Mouse (Mus musculus) CH12.LX (cell line): ENCODE measurements around the gene Ostm1. TPM values are rescaled to one million over a fixed set of nuclear protein-coding genes. Genes with fewer than 3 reads are reported as not detected.

Experiments used
- DNase-seq: peaks from one replicate; pipeline ENCODE4 v3.0.0-alpha.2; 2013; ENCODE audit errors: extremely low read depth
- H3K27ac ChIP-seq: 2 replicates; pipeline ENCODE4 v1.5.1; 2012; ENCODE audit warnings: low read depth, mild to moderate bottlenecking, control low read depth, moderate library complexity; ENCODE audit not compliant: insufficient read depth
- H3K27me3 ChIP-seq: replicated peaks from 2 replicates; pipeline ENCODE3; 2012; ENCODE audit warnings: inconsistent platforms
- H3K36me3 ChIP-seq, 2 experiments: replicated peaks in 1 of 2; 2 replicates each; pipeline versions ENCODE3 to v1.6.1; 2012; ENCODE audit warnings: inconsistent platforms in 1 of 2, low read length in 1 of 2, mild to moderate bottlenecking in 1 of 2, mixed read lengths in 1 of 2, moderate library complexity in 1 of 2; ENCODE audit not compliant: control insufficient read depth in 1 of 2, insufficient read depth in 1 of 2
- H3K4me1 ChIP-seq, 2 experiments: 2 replicates each; pipeline ENCODE4 v1.6.1; 2012; ENCODE audit warnings: inconsistent platforms in 1 of 2, moderate library complexity in 1 of 2; ENCODE audit not compliant: insufficient read depth in 2 of 2, control insufficient read depth in 1 of 2
- H3K4me2 ChIP-seq: 2 replicates; pipeline ENCODE4 v1.6.1; 2012; ENCODE audit warnings: low read depth, mild to moderate bottlenecking, control low read depth; ENCODE audit not compliant: poor library complexity, insufficient read depth, severe bottlenecking
- H3K4me3 ChIP-seq, 3 experiments: fragments of 150-350 bp in 1 of 3; sonication (generic) in 1 of 3; replicated peaks in 1 of 3; 2 replicates each; pipeline versions ENCODE3 to v1.5.1; 2011 to 2012; ENCODE audit warnings: low read depth in 2 of 3, low read length in 2 of 3, mild to moderate bottlenecking in 2 of 3, moderate library complexity in 2 of 3, control low read depth in 1 of 3, improper control_type of control experiment in 1 of 3, inconsistent platforms in 1 of 3, mixed read lengths in 1 of 3; ENCODE audit not compliant: poor library complexity in 1 of 3
- H3K79me2 ChIP-seq: replicated peaks from 2 replicates; pipeline ENCODE4 v1.6.1; 2012; ENCODE audit warnings: mild to moderate bottlenecking, moderate library complexity; ENCODE audit not compliant: control insufficient read depth, poor library complexity, insufficient read depth, severe bottlenecking; ENCODE audit errors: extremely low read depth
- H3K9ac ChIP-seq: 2 replicates; pipeline ENCODE4 v1.6.1; 2012; ENCODE audit warnings: low read depth, mild to moderate bottlenecking, control low read depth, moderate library complexity; ENCODE audit not compliant: insufficient read depth
- H3K9me3 ChIP-seq: replicated peaks from 2 replicates; pipeline ENCODE3; 2012; ENCODE audit warnings: low read length, inconsistent platforms, mixed read lengths
- CHD1 ChIP-seq: IDR thresholded peaks from 2 replicates; pipeline ENCODE4 v1.6.1; 2012; ENCODE audit warnings: low read depth, low read length, improper control_type of control experiment, inconsistent platforms
- CTCF ChIP-seq, 2 experiments: IDR thresholded peaks in 1 of 2; conservative IDR thresholded peaks in 1 of 2; 2 replicates each; pipeline ENCODE4 v1.5.1; 2011 to 2012; ENCODE audit warnings: low read depth in 2 of 2, low read length in 2 of 2, improper control_type of control experiment in 1 of 2, inconsistent platforms in 1 of 2, mild to moderate bottlenecking in 1 of 2, moderate library complexity in 1 of 2
- E2F4 ChIP-seq: IDR thresholded peaks from 2 replicates; pipeline ENCODE4 v1.6.1; 2011; ENCODE audit warnings: low read depth, low read length, improper control_type of control experiment; ENCODE audit not compliant: insufficient replicate concordance
- GABPA ChIP-seq: IDR thresholded peaks from 2 replicates; pipeline ENCODE4 v1.6.1; 2012; ENCODE audit warnings: low read depth, low read length, improper control_type of control experiment, inconsistent platforms; ENCODE audit not compliant: insufficient replicate concordance
- IRF4 ChIP-seq: IDR thresholded peaks from 2 replicates; pipeline ENCODE4 v1.6.1; 2014; ENCODE audit warnings: low read depth, mild to moderate bottlenecking, inconsistent platforms, low read length, improper control_type of control experiment
- JUND ChIP-seq: conservative IDR thresholded peaks from 2 replicates; pipeline ENCODE4 v1.6.1; 2011; ENCODE audit warnings: low read depth, low read length, improper control_type of control experiment
- KAT2A ChIP-seq: IDR thresholded peaks from 2 replicates; pipeline ENCODE4 v1.6.1; 2012; ENCODE audit warnings: low read length, improper control_type of control experiment, inconsistent platforms; ENCODE audit not compliant: insufficient replicate concordance
- MAX ChIP-seq: IDR thresholded peaks from 2 replicates; pipeline ENCODE4 v1.6.1; 2011; ENCODE audit warnings: low read length, improper control_type of control experiment
- MEF2A ChIP-seq: IDR thresholded peaks from 2 replicates; pipeline ENCODE4 v1.6.1; 2014; ENCODE audit warnings: low read depth, mild to moderate bottlenecking, inconsistent platforms, low read length, improper control_type of control experiment, borderline replicate concordance
- MYC ChIP-seq: IDR thresholded peaks from 2 replicates; pipeline ENCODE4 v1.6.1; 2011; ENCODE audit warnings: low read depth, mild to moderate bottlenecking, improper control_type of control experiment, low read length
- POLR2A ChIP-seq: IDR thresholded peaks from 2 replicates; pipeline ENCODE4 v1.6.1; 2011; ENCODE audit warnings: low read depth, mild to moderate bottlenecking, improper control_type of control experiment, low read length
- POLR2AphosphoS2 ChIP-seq: IDR thresholded peaks from 2 replicates; pipeline ENCODE4 v1.6.1; 2011; ENCODE audit warnings: low read depth, low read length, improper control_type of control experiment
- SIN3A ChIP-seq: IDR thresholded peaks from 2 replicates; pipeline ENCODE4 v1.6.1; 2012; ENCODE audit warnings: low read length, improper control_type of control experiment, inconsistent platforms
- SMC3 ChIP-seq: IDR thresholded peaks from 2 replicates; pipeline ENCODE4 v1.6.1; 2011; ENCODE audit warnings: low read depth, low read length, improper control_type of control experiment
- TCF12 ChIP-seq: IDR thresholded peaks from 2 replicates; pipeline ENCODE4 v1.6.1; 2014; ENCODE audit warnings: low read depth, mild to moderate bottlenecking, inconsistent platforms, low read length, improper control_type of control experiment
- USF1 ChIP-seq: IDR thresholded peaks from 2 replicates; pipeline ENCODE4 v1.6.1; 2014; ENCODE audit warnings: low read depth, mild to moderate bottlenecking, inconsistent platforms, low read length, improper control_type of control experiment
- ZC3H11A ChIP-seq: IDR thresholded peaks from 2 replicates; pipeline ENCODE4 v1.6.1; 2012; ENCODE audit warnings: low read depth, mild to moderate bottlenecking, inconsistent platforms, low read length, improper control_type of control experiment
- ZKSCAN1 ChIP-seq: IDR thresholded peaks from 2 replicates; pipeline ENCODE4 v1.6.1; 2012; ENCODE audit warnings: low read depth, inconsistent platforms, low read length, improper control_type of control experiment, borderline replicate concordance
- ZNF384 ChIP-seq: IDR thresholded peaks from 2 replicates; pipeline ENCODE4 v1.6.1; 2012; ENCODE audit warnings: low read depth, low read length, improper control_type of control experiment, inconsistent platforms
- dilution Hi-C: fragments of 300-500 bp; cut with MboI; formaldehyde crosslinking; loops from 2 replicates; pipeline ENCODE4 v1.14.3; 2020; ENCODE audit warnings: low sequenced_read_pairs; ENCODE audit not compliant: extremely low pct_unique_long_range_greater_than_20kb, extremely low pct_ligation_motif_present
- in situ Hi-C: fragments of 300-500 bp; cut with MboI; formaldehyde crosslinking; loops from 3 replicates; pipeline ENCODE4 v1.14.3; 2019; ENCODE audit warnings: low sequenced_read_pairs, low pct_ligation_motif_present, low pct_unique_long_range_greater_than_20kb, mixed read lengths
- polyA plus RNA-seq: library from polyadenylated mRNA; unstranded; fragments of >175 nt; gene quantifications from 2 replicates; pipeline ENCODE4 v1.2.1, GENCODE M21; 2012; ENCODE audit warnings: low read depth; ENCODE audit not compliant: insufficient read length
- total RNA-seq, 2 experiments: library from RNA; depleted of rRNA; stranded (reverse); fragments of 300-350 nt in 1 of 2; fragments of >200 nt in 1 of 2; gene quantifications; 2 replicates each; pipeline ENCODE4 v1.2.3; 2012 to 2014

Gene Ostm1
- total and polyA plus RNA-seq, 3 experiments = 19.4 to 30.2 (median 19.4) TPM

DNA sequence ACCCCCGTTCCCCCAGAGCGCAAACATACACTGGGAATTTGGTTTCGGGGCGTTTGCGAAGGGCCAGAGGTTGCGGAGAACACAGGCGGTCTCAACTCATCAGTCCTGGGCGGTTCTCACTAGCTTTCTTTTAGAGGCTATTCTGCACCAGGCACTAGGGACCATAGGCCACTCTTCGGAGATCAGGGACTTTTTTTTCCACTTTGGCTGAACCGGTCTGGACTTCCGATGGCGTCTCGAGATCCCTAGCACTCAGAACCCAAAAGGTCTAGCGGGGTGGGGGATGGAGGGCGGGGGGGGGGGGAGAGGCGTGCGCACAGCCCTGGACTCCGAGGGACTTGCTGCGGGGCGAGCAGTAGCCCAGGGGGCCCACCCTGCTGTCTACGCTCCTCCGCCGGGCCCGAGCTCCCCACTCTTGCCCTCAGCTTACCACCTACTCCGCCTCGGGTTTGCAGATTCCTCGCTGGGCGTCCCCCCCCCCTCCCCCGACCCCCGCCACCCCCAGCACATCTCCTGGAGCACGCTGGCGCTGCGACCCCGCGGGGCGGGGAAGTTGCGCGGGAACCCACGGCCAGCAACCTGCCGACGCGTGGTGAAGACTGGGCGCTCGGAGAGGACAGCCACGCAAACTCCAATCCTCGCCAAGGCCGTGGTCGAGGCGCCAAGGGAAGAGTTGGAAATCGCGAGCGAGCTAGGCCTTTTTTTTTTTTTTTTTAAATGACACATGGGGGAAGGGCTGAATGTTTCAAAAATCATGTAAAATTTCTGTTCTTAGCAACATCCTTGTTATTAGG, 52.1 kb downstream of the Ostm1 start:
- Histone ChIP-seq H3K4me3 (no peak overlapping the region), H3K79me2 (no peaks in the 10 kb centered on the region), H3K9me3 (no peaks in the 10 kb centered on the region), H3K27ac (no peak overlapping the region), H3K27me3 (no peaks in the 10 kb centered on the region), H3K4me1 (peaks cover 4 to 7% of the 10 kb centered on the region in 2 experiments; a peak in 1 of 4 replicates), H3K36me3 (no peaks in the 10 kb centered on the region), H3K9ac (no peak overlapping the region), H3K4me2 (no peak overlapping the region)
- dilution Hi-C loops (no loop called here), in situ Hi-C loops (loop anchor here (10.0 kb wide), 1 partner anchor 331 kb away; no protein-coding TSS in a partner anchor)
- DNase-seq = no peak
- TF ChIP-seq USF1 (no peak), TCF12 (no peak), JUND (no peak), POLR2AphosphoS2 (no peak), POLR2A (no peak), ZNF384 (no peak), MAX (no peak), MEF2A (no peak), ZKSCAN1 (no peak), SIN3A (no peak), E2F4 (no peak), ZC3H11A (no peak), CTCF (conservative IDR thresholded peaks at IDR 0.05 in 1 of 2, IDR thresholded peaks at IDR 0.05 in 1 of 2; ENCODE audit: low read depth in 2 of 2, low read length in 2 of 2) (no peak)

GRCm38 (mm10) chr10:42636360-42637182, 52.9 kb downstream of the Ostm1 start:
- Histone ChIP-seq H3K79me2 (no peaks in the 10 kb centered on the region), H3K9me3 (no peaks in the 10 kb centered on the region), H3K4me3 (no peak overlapping the region), H3K4me2 (no peak overlapping the region), H3K4me1 (peaks cover 4 to 7% of the 10 kb centered on the region in 2 experiments; a peak in 1 of 4 replicates), H3K27me3 (no peaks in the 10 kb centered on the region), H3K9ac (no peak overlapping the region), H3K27ac (no peak overlapping the region), H3K36me3 (no peaks in the 10 kb centered on the region)
- TF ChIP-seq MAX (no peak), SMC3 (no peak), IRF4 (no peak), CHD1 (no peak), GABPA (no peak), MYC (no peak), ZNF384 (no peak), KAT2A (no peak), ZC3H11A (no peak)
- in situ Hi-C loops (loop anchor here (10.0 kb wide), 1 partner anchor 332 kb away; no protein-coding TSS in a partner anchor), dilution Hi-C loops (no loop called here)
- no peak for DNase-seq
